Mouse (Mus musculus): ENCODE measurements around the gene Rcan1. TPM values are rescaled to one million over a fixed set of nuclear protein-coding genes. Genes with fewer than 3 reads are reported as not detected.
"Not testable (repeated sequence)": the region's sequence is repeated elsewhere in the genome, so short reads cannot be mapped to it uniquely, and the experiment has no call there.

Gene Rcan1
- total RNA-seq, 2 experiments from 2014 or later = 6.3 to 7.4 TPM

- ATAC-seq (replicated peaks; ENCODE audit: poor library complexity, severe bottlenecking) = no peak
Observed at GRCm38 (mm10) chr16:92441203-92441602, 29.5 kb downstream of the Rcan1 start.

- peak; percentile 92 for ATAC-seq (replicated peaks; ENCODE audit: poor library complexity, severe bottlenecking)
Observed at GRCm38 (mm10) chr16:92440229-92440628, 30.4 kb downstream of the Rcan1 start.

- ATAC-seq (replicated peaks; ENCODE audit: poor library complexity, severe bottlenecking) = no peak
Observed at GRCm38 (mm10) chr16:92439775-92440174, 30.9 kb downstream of the Rcan1 start.

- no peak for ATAC-seq (replicated peaks; ENCODE audit: poor library complexity, severe bottlenecking)
Observed at GRCm38 (mm10) chr16:92435431-92435985, 35.2 kb downstream of the Rcan1 start.

GRCm38 (mm10) chr16:92433176-92433575 is 37.5 kb downstream of the Rcan1 start:
- no peak for ATAC-seq (replicated peaks; ENCODE audit: poor library complexity, severe bottlenecking)

GRCm38 (mm10) chr16:92430731-92431130 is 39.9 kb downstream of the Rcan1 start:
- ATAC-seq (replicated peaks; ENCODE audit: poor library complexity, severe bottlenecking) = no peak

GRCm38 (mm10) chr16:92428197-92428950 is 42.3 kb downstream of the Rcan1 start:
- no peak for ATAC-seq (replicated peaks; ENCODE audit: poor library complexity, severe bottlenecking)

GRCm38 (mm10) chr16:92426708-92427107 is 44.0 kb downstream of the Rcan1 start:
- no peak for ATAC-seq (replicated peaks; ENCODE audit: poor library complexity, severe bottlenecking)

- peak; percentile 27; the same call in 1 of the 2 replicates for ATAC-seq (replicated peaks; ENCODE audit: poor library complexity, severe bottlenecking)
Observed at GRCm38 (mm10) chr16:92425875-92426274, 44.8 kb downstream of the Rcan1 start.

- ATAC-seq (replicated peaks; ENCODE audit: poor library complexity, severe bottlenecking) = no peak
Observed at GRCm38 (mm10) chr16:92423363-92423762, 47.3 kb downstream of the Rcan1 start.

GRCm38 (mm10) chr16:92422435-92423362 is 48.0 kb downstream of the Rcan1 start:
- no peak for ATAC-seq (replicated peaks; ENCODE audit: poor library complexity, severe bottlenecking)

- no peak for ATAC-seq (replicated peaks; ENCODE audit: poor library complexity, severe bottlenecking)
Observed at GRCm38 (mm10) chr16:92421147-92421934, 49.3 kb downstream of the Rcan1 start.

GRCm38 (mm10) chr16:92420641-92421040 is 50.0 kb downstream of the Rcan1 start:
- no peak for ATAC-seq (replicated peaks; ENCODE audit: poor library complexity, severe bottlenecking)

GRCm38 (mm10) chr16:92419099-92419498 is 51.6 kb downstream of the Rcan1 start:
- no peak for ATAC-seq (replicated peaks; ENCODE audit: poor library complexity, severe bottlenecking)

- no peak for ATAC-seq (replicated peaks; ENCODE audit: poor library complexity, severe bottlenecking)
Observed at GRCm38 (mm10) chr16:92417267-92417666, 53.4 kb downstream of the Rcan1 start.

- peak; percentile 91 for ATAC-seq (replicated peaks; ENCODE audit: poor library complexity, severe bottlenecking)
Observed at GRCm38 (mm10) chr16:92415702-92416118, 55.0 kb downstream of the Rcan1 start.

- ATAC-seq (replicated peaks; ENCODE audit: poor library complexity, severe bottlenecking) = not testable (repeated sequence)
Observed at GRCm38 (mm10) chr16:92415038-92415437, 55.6 kb downstream of the Rcan1 start.

- ATAC-seq (replicated peaks; ENCODE audit: poor library complexity, severe bottlenecking) = no peak
Observed at GRCm38 (mm10) chr16:92412888-92413287, 57.8 kb downstream of the Rcan1 start.

- ATAC-seq (replicated peaks; ENCODE audit: poor library complexity, severe bottlenecking) = peak; percentile 42; the same call in 1 of the 2 replicates
Observed at GRCm38 (mm10) chr16:92411981-92412706, 58.5 kb downstream of the Rcan1 start.

Data from granulocyte monocyte progenitor cell, adult 5-6 weeks (primary cell).